Mouse (Mus musculus) cerebellum, postnatal 10 days (tissue): ENCODE results near the gene Usp5.

Experiments
- DNase-seq, 2 experiments: peaks; one replicate each; pipeline ENCODE4 v3.0.0; 2021; ENCODE audit warnings: mixed read lengths in 2 of 2

Usp5 gene

GRCm38 (mm10) chr6:124828868-124829798 lies at the start of gene Usp5, which contains the start of gene Cdca3:
TSS of gene Usp5 (minus strand) at chr6:124829484.
TSS of gene Cdca3 (plus strand) at chr6:124829547.
- DNase-seq = peak; percentile 98 to 99

DNA sequence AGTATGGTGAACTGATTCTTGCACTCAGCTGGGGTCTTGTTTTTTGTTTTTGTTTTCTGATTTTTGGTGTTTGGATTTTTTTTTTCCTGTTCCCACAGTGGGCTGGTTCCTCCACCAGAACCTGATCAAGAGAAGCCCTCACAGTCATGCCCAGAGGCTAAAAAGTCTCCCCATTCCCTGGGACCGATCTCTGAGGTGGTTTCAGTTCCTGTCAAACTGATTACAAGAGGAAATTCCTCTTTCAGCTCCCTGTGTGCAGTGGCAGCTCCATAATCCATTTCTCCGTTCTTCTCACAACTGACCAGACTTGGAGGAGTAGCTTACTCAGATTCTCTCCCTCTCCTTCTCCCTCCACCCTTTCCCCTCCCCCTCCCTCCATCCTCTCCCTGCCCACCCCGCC lies 45.1 kb upstream of the Usp5 start:
- no peak for DNase-seq

DNA sequence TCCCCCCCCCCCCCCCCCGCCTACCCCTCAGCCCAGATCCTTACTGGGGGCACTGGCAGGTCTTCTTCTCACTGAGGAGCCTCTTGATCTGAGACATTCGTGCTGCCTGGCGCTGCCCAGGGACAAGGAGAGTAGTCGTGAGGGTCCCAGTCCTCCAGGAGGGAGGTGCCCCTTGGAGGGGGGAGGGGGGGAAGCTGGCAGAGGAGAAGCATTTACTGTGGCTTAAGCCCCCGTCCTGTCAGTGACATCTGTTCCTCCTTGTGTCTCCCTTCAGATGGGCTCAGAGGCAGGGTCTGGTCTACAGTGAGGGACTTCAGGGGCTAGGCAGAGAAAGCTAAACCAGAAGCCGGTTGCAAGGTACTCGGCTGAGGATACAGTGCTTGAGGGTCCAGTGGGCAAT lies 37.3 kb upstream of the Usp5 start:
- peak; percentile 48 to 61 for DNase-seq

DNA sequence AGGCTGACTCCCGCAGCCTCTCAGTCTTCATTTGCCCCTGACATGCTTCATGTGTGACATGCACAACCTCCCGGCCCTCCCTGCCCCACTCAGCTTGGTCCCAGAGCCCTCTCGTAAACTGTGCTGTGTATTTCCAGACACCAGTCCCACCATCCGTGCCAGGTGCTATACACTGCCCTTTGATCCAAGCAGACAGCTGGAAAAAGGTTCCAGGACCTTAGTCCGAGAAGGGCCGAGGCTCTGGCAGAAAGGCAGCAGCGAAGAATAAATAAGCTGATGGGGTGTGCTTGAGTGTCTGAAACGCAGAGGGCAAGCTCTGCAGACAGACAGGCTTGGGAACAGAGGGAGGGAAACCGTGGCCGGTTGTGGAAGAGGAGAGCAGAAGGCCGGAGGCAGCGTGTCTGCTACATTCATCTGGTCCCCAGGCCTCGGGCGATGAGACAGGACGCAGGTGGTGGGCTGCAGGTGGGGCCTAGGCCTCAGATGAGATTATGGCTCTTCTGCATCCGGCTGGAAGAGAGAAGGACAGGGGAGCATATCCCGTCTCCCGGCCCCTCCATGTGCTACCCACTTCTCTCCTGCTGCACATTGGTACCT lies 36.6 kb upstream of the Usp5 start:
- DNase-seq = peak; percentile 68 to 74

- peak; percentile 90 for DNase-seq
Observed at GRCm38 (mm10) chr6:124863658-124864298, 34.5 kb upstream of the Usp5 start, which contains the start of gene Gpr162. TSS of gene Gpr162 (minus strand) at chr6:124863983.

- peak; percentile 69 to 79 for DNase-seq
Observed at GRCm38 (mm10) chr6:124863125-124863657, 33.9 kb upstream of the Usp5 start.

DNA sequence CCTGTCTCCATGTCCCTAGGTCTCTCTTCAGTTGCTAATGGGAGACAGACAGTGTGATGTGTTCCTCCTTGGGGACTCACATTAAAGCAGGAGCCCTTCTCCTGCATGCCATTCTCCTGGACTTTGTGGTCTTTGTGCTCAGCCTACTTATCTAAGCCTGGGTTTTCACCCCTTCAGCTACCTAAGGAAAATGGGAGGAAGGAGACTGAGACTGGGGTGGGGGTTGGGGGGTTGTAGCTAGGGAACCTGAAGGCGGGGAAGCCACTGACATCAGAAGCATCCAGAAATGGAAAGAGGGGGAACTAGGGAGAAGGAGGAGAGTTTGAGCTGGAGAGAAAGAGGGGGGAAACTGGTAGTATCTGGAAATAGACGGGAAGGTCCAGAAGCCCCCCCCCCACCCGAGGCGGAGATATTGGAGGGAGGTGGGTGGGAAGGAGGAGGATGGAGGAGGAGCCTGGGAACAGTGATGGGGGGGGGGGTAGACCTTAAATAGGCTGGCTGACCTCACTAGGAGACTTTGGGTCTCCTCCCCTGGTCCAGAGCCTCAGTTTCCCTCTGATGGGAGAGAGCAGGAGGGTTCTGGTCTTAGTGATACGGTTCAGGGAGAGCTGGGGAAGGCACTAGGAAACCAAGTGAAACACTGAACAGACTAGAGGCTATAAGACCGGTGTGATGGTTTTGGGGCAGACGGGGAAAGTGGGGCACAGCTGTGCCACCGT lies 33.3 kb upstream of the Usp5 start:
- DNase-seq = peak; percentile 41 to 50

- DNase-seq = peak; percentile 53 to 55
Observed at GRCm38 (mm10) chr6:124861802-124862201, 32.5 kb upstream of the Usp5 start.

- DNase-seq = peak; percentile 63 to 64
Observed at GRCm38 (mm10) chr6:124861266-124861665, 32.0 kb upstream of the Usp5 start.

DNA sequence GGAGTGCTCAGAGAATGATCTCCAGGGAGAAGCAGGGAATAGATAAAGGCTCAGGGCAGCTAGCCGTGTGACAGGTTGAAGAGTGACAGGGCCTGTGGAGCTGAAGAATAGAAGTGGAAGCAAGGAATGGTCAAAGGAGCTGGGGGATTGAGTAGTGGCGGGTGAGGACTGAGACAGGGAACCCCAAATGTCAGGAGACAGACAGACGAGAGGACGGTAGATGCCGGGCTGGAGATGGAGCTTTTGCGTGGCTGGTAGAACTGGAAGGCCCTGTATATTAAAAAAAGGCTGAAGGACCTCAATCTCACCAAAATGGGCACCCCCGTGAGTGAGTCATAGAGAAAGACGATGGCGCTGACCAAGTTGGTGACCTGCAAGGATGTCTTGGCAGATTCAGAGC lies 31.2 kb upstream of the Usp5 start:
- DNase-seq = peak in 1 of 2 experiments; percentile 37

GRCm38 (mm10) chr6:124859725-124860124 lies 30.4 kb upstream of the Usp5 start:
- DNase-seq = peak; percentile 97 to 98

GRCm38 (mm10) chr6:124858561-124859318 lies 29.5 kb upstream of the Usp5 start:
- DNase-seq = peak in 1 of 2 experiments; percentile 25

GRCm38 (mm10) chr6:124857840-124858530 lies 28.7 kb upstream of the Usp5 start:
- DNase-seq = peak; percentile 35 to 48

GRCm38 (mm10) chr6:124856916-124857839 lies 27.9 kb upstream of the Usp5 start, which contains the start of gene P3h3:
TSS of gene P3h3 (minus strand) at chr6:124857752.
- peak; percentile 95 for DNase-seq

DNA sequence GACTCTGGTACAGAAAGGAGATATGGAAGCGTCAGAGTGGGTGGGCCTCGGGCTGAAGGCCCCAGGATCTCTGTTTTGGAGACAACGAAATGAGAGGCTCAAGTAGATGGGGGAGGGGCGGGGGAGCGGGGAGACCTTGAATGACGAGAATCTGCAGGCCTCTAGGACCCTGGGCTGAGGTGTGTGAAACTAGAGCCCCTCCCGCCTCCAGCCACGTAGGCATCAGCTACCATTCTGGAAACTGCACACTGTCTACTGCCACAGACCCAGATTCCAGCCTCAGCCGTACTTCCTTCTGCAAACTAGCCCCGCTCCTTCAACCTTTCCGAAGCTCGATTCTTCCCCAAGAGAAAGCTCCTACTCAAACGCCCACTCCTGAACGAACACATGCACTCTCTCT lies 27.0 kb upstream of the Usp5 start:
- peak; percentile 84 to 86 for DNase-seq

GRCm38 (mm10) chr6:124854647-124855046 lies 25.4 kb upstream of the Usp5 start:
- no peak for DNase-seq

DNA sequence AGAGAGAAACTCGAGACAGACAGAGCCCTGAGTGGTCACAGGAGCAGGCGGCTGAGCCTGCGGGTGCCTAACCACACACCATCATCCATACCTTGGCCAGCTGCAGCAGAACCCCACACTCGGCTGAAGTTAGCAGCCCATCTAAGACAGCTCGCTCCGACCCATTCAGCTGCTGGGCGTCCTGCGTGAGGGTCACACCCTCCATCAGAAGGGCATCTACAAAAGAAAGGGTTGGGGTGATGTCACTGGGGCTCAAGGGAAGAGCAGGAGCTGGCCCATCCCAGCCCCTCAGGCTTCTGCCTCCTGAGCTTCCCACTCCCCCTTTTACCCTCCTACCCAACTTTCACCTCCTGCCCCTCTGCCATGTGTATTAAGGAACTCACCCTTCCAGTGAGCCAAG lies 21.3 kb upstream of the Usp5 start:
- DNase-seq = no peak

GRCm38 (mm10) chr6:124847305-124847704 lies 18.0 kb upstream of the Usp5 start:
- DNase-seq = peak; percentile 98 to 99
